12 mouse cellular contexts compared by ENCODE assay signal in genomic region chr13:42884033-42884724, GRCm38 (mm10).
DNase-seq lines count a peak whose midpoint lies in the region; ATAC-seq lines count a peak whose summit lies in the region.
"Had no signal": no experiment of that assay in that cellular context is flagged by ENCODE, and none has a peak within 500 bp of the region (broad histone marks: within the 10 kb centered on the region; RNA-seq: fewer than 3 reads in every experiment).

No protein-coding gene starts in this region.

- intact Hi-C loops in left cerebral cortex, postnatal 36 days (cut with DNase I), result no loop called here

- no peaks in the 10 kb centered on the region for H3K9me3 ChIP-seq in lung, embryonic 15.5 days
- H3K9me3 ChIP-seq: midbrain, embryonic 15.5 days had no signal

- peak; percentile 13 for DNase-seq in adrenal gland, adult 2 months
- no peak for DNase-seq in adrenal gland, adult 8-10 months
- DNase-seq in NIH3T3 (ENCODE audit: low read depth), result peak; percentile 66
- peak; percentile 3 for DNase-seq in induced T-regulatory cell, adult 2 months (ENCODE audit: low read depth)
- DNase-seq in layer of hippocampus, adult 18-20 months (ENCODE audit: low spot score in 2 of 2), result no peak
- no peak for DNase-seq in left cerebral cortex, postnatal 36 days (ENCODE audit: low spot score in 2 of 2)
- DNase-seq: cerebellum, adult 9-10 months; forebrain, postnatal 0 days had no signal

- no peak overlapping the region for H3K9ac ChIP-seq in lung, embryonic 15.5 days
- H3K9ac ChIP-seq: forebrain, postnatal 0 days; midbrain, embryonic 15.5 days had no signal

- H3K4me3 ChIP-seq in lung, embryonic 15.5 days, result no peak overlapping the region
- H3K4me3 ChIP-seq: midbrain, embryonic 15.5 days had no signal

- no peaks in the 10 kb centered on the region for H3K27me3 ChIP-seq in lung, embryonic 15.5 days
- H3K27me3 ChIP-seq: midbrain, embryonic 15.5 days had no signal

- H3K36me3 ChIP-seq in lung, embryonic 15.5 days, result no peaks in the 10 kb centered on the region
- H3K36me3 ChIP-seq: midbrain, embryonic 15.5 days had no signal

- WGBS in lung, embryonic 15.5 days, result 24% methylated on average over 14 of the region's 14 CpGs

- H3K4me2 ChIP-seq in lung, embryonic 15.5 days, result peak overlapping the region; percentile 40
- H3K4me2 ChIP-seq: midbrain, embryonic 15.5 days had no signal

- peaks cover 17% of the 10 kb centered on the region for H3K4me1 ChIP-seq in lung, embryonic 15.5 days
- H3K4me1 ChIP-seq: midbrain, embryonic 15.5 days had no signal

- no peak overlapping the region for H3K27ac ChIP-seq in lung, embryonic 15.5 days
- H3K27ac ChIP-seq: midbrain, embryonic 15.5 days had no signal

- peak; percentile 23; the same call in 1 of the 2 replicates for ATAC-seq in lung, embryonic 15.5 days (ENCODE audit: borderline replicate concordance, extremely low read depth, low FRiP score, low TSS enrichment)
- no peak for ATAC-seq in granulocyte monocyte progenitor cell, adult 5-6 weeks (replicated peaks; ENCODE audit: poor library complexity, severe bottlenecking)
- ATAC-seq: forebrain, postnatal 0 days; inflammation-experienced regulatory T-cells, adult 6 months; midbrain, embryonic 15.5 days had no signal

Comparison
In these comparisons a context has a peak if more than half of its experiments do, and no peak if none do; other contexts are left out.
1. DNase-seq: peak in adrenal gland, adult 2 months (single experiment), NIH3T3 (single experiment) and induced T-regulatory cell, adult 2 months (single experiment); none in adrenal gland, adult 8-10 months (single experiment), layer of hippocampus, adult 18-20 months (0 of 2) and left cerebral cortex, postnatal 36 days (0 of 2).